Mouse (Mus musculus): Measurements from ENCODE around the gene Boll.

- no peak for TF ChIP-seq CTCF (IDR thresholded peaks at IDR 0.05; ENCODE audit: low read depth)
- TF ChIP-seq EP300 (IDR thresholded peaks at IDR 0.05; ENCODE audit: low read depth): no peak
Observed at GRCm38 (mm10) chr1:55223026-55223425, 140.2 kb downstream of the Boll start.
